Mouse (Mus musculus) layer of hippocampus, adult 11-12 months (tissue): ENCODE results near the gene Rpl28.
A peak's percentile ranks its signal among the peaks of the same experiment; 100 is the strongest.

Experiments
- DNase-seq: peaks from one replicate; pipeline ENCODE4 v3.0.0; 2022; ENCODE audit warnings: low spot score

Gene Rpl28

GRCm38 (mm10) chr7:4792278-4793212 lies at the start of gene Rpl28:
TSS of gene Rpl28 (plus strand) at chr7:4792874.
- DNase-seq, result peak; percentile 96

- DNase-seq, result no peak
These were observed 49.3 kb upstream of the Rpl28 start for GRCm38 (mm10) chr7:4743354-4743753.

- DNase-seq, result no peak
These were observed 47.8 kb upstream of the Rpl28 start for GRCm38 (mm10) chr7:4744886-4745285.

GRCm38 (mm10) chr7:4746326-4746980 lies 46.2 kb upstream of the Rpl28 start:
- no peak for DNase-seq

GRCm38 (mm10) chr7:4747156-4747899 lies 45.3 kb upstream of the Rpl28 start:
- no peak for DNase-seq

GRCm38 (mm10) chr7:4748321-4748720 lies 44.4 kb upstream of the Rpl28 start:
- DNase-seq, result no peak

GRCm38 (mm10) chr7:4749169-4749568 lies 43.5 kb upstream of the Rpl28 start:
- no peak for DNase-seq

GRCm38 (mm10) chr7:4751971-4752820 lies 40.5 kb upstream of the Rpl28 start:
- DNase-seq, result no peak

GRCm38 (mm10) chr7:4752821-4753570 lies 39.7 kb upstream of the Rpl28 start, which contains the start of gene Cox6b2:
TSS of gene Cox6b2 (minus strand) at chr7:4753094.
- peak; percentile 76 for DNase-seq

GRCm38 (mm10) chr7:4759670-4760069 lies 33.0 kb upstream of the Rpl28 start:
- DNase-seq, result no peak

GRCm38 (mm10) chr7:4764946-4765710 lies 27.5 kb upstream of the Rpl28 start:
- peak; percentile 34 for DNase-seq

- DNase-seq, result no peak
These were observed 21.5 kb upstream of the Rpl28 start, which contains the start of gene Fam71e2 for GRCm38 (mm10) chr7:4771202-4771601. TSS of gene Fam71e2 (minus strand) at chr7:4771302.

- DNase-seq, result no peak
These were observed 16.5 kb upstream of the Rpl28 start for GRCm38 (mm10) chr7:4776131-4776530.

GRCm38 (mm10) chr7:4776861-4777830 lies 15.5 kb upstream of the Rpl28 start:
- DNase-seq, result no peak

- DNase-seq, result no peak
These were observed 14.6 kb upstream of the Rpl28 start for GRCm38 (mm10) chr7:4777851-4778637.

GRCm38 (mm10) chr7:4779921-4780320 lies 12.8 kb upstream of the Rpl28 start:
- DNase-seq, result no peak

GRCm38 (mm10) chr7:4782130-4782529 lies 10.5 kb upstream of the Rpl28 start:
- DNase-seq, result no peak

GRCm38 (mm10) chr7:4782759-4783158 lies 9.9 kb upstream of the Rpl28 start, which contains the start of the genes Il11 and Tmem190:
TSS of gene Il11 (minus strand) at chr7:4782859.
TSS of gene Tmem190 (plus strand) at chr7:4782937.
- DNase-seq, result no peak
